ENCODE assay signal across 7 mouse cellular contexts in genomic region chr2:75685458-75685861, GRCm38 (mm10). TPM values are rescaled to one million over a fixed set of nuclear protein-coding genes. Genes with fewer than 3 reads are reported as not detected.
DNase-seq lines count a peak whose midpoint lies in the region; ATAC-seq and TF ChIP-seq lines count a peak whose summit lies in the region.

No protein-coding gene starts in this region.

- no peak overlapping the region for H3K4me2 ChIP-seq in intestine, embryonic 16.5 days (ENCODE audit: low read depth, low read length)

- no peak overlapping the region for H3K9ac ChIP-seq in intestine, embryonic 16.5 days (ENCODE audit: low read depth, low read length)

- no peaks in the 10 kb centered on the region for H3K36me3 ChIP-seq in spleen, adult 2 months (ENCODE audit: control insufficient read depth, insufficient read depth, low read length)
- H3K36me3 ChIP-seq in intestine, embryonic 16.5 days (ENCODE audit: control insufficient read depth, insufficient read depth, low read length): no peaks in the 10 kb centered on the region

- no peak for TF ChIP-seq POLR2A in spleen, adult 2 months (IDR thresholded peaks at IDR 0.05; ENCODE audit: low read depth, low read length)

- peak overlapping the region; percentile 24 for H3K27ac ChIP-seq in spleen, adult 2 months (ENCODE audit: insufficient read depth, low read length)
- 0 out of 2 replicates have a peak overlapping the region, but pooled peaks have one; percentile 44 for H3K27ac ChIP-seq in intestine, embryonic 16.5 days (ENCODE audit: low read length)

- peak; percentile 20 for ATAC-seq in activated CD4-positive, CD25-positive, alpha-beta regulatory T cell, adult 4 months
- ATAC-seq in intestine, embryonic 16.5 days: 0 out of 2 replicates have a peak, but pooled peaks have one; percentile 8
- ATAC-seq in erythroblast, adult 5-6 weeks (replicated peaks; ENCODE audit: low FRiP score, poor library complexity, severe bottlenecking): no peak

- no peaks in the 10 kb centered on the region for H3K9me3 ChIP-seq in intestine, embryonic 16.5 days (ENCODE audit: control insufficient read depth, low read length)

- no peak for DNase-seq in spleen, adult 2 months (ENCODE audit: low read depth in 1 of 2, low spot score in 2 of 2)
- no peak for DNase-seq in spleen, adult 18-20 months
- peak; percentile 82 for DNase-seq in skeletal muscle tissue, adult 2 months (ENCODE audit: low read depth, low spot score)
- DNase-seq in cerebellum, postnatal 14 days: no peak

- peaks cover 36% of the 10 kb centered on the region; the same call in 1 of the 2 replicates for H3K4me1 ChIP-seq in spleen, adult 2 months (ENCODE audit: control insufficient read depth, insufficient read depth, insufficient read length)
- peaks cover 18% of the 10 kb centered on the region; the same call in 1 of the 2 replicates for H3K4me1 ChIP-seq in intestine, embryonic 16.5 days (ENCODE audit: control insufficient read depth, insufficient read depth, low read length)

- 29% methylated on average over 6 of the region's 6 CpGs for WGBS in spleen, adult 2 months
- WGBS in intestine, embryonic 16.5 days: 59% methylated on average over 6 of the region's 6 CpGs

- H3K27me3 ChIP-seq in spleen, adult 2 months (ENCODE audit: control insufficient read depth, insufficient read depth, low read length): no peaks in the 10 kb centered on the region
- H3K27me3 ChIP-seq in intestine, embryonic 16.5 days (replicated peaks; ENCODE audit: control insufficient read depth, insufficient read depth, low read length): no peaks in the 10 kb centered on the region

- TF ChIP-seq CTCF in spleen, adult 2 months (IDR thresholded peaks at IDR 0.05; ENCODE audit: extremely low read depth, insufficient read depth, insufficient read length, insufficient replicate concordance): no peak

- no peak overlapping the region for H3K4me3 ChIP-seq in spleen, adult 2 months (ENCODE audit: extremely low read depth, insufficient read depth, insufficient read length)
- H3K4me3 ChIP-seq in intestine, embryonic 16.5 days (ENCODE audit: low read length): no peak overlapping the region

RNA-seq across cellular contexts. Expression of gene Nfe2l2, which starts 19.0 kb away (rescaled TPM):
- 20.0 and 23.9 TPM in 2 replicates for polyA plus RNA-seq in spleen, adult 2 months (2012; rRNA removed)
- polyA plus RNA-seq in activated CD4-positive, CD25-positive, alpha-beta regulatory T cell, adult 4 months (2017; shearing (Covaris generic)): 10 to 100 TPM; 44.1 to 45.6 TPM
- 112 and 115 TPM in 2 replicates for polyA plus RNA-seq in intestine, embryonic 16.5 days (2015; fragmentation: Nextera tagmentation; extraction: Ambion mirVana)
- 52.5 and 91.5 TPM in 2 replicates for total RNA-seq in erythroblast, adult 5-6 weeks (2015; ENCODE audit: low replicate concordance)
- total RNA-seq in erythroblast, adult 5-6 weeks (2017; ENCODE audit: low replicate concordance): 30.5 and 34.6 TPM in 2 replicates

RNA-seq across cellular contexts. Expression of gene Hnrnpa3, which starts 26.4 kb away (rescaled TPM):
- 12.4 and 15.7 TPM in 2 replicates for polyA plus RNA-seq in spleen, adult 2 months (2012; rRNA removed)
- polyA plus RNA-seq in activated CD4-positive, CD25-positive, alpha-beta regulatory T cell, adult 4 months (2017; shearing (Covaris generic)): 100 to 1,000 TPM; 133 to 270 TPM
- polyA plus RNA-seq in intestine, embryonic 16.5 days (2015; fragmentation: Nextera tagmentation; extraction: Ambion mirVana): 215 and 254 TPM in 2 replicates
- 181 and 187 TPM in 2 replicates for total RNA-seq in erythroblast, adult 5-6 weeks (2015; ENCODE audit: low replicate concordance)
- total RNA-seq in erythroblast, adult 5-6 weeks (2017; ENCODE audit: low replicate concordance): 98.5 and 192 TPM in 2 replicates
